Mouse (Mus musculus): Measurements from ENCODE around the gene Gm10190.
"Not testable (repeated sequence)": the region's sequence is repeated elsewhere in the genome, so short reads cannot be mapped to it uniquely, and the experiment has no call there.

Gene Gm10190

GRCm38 (mm10) chr17:80372989-80373725 lies at the start of gene Gm10190:
Gene Gm10190, minus strand, starts transcription at chr17:80373541.
- peak; percentile 87 to 88 for DNase-seq

GRCm38 (mm10) chr17:80420998-80421397 lies 47.7 kb upstream of the Gm10190 start:
- no peak for DNase-seq

GRCm38 (mm10) chr17:80418572-80419210 lies 45.4 kb upstream of the Gm10190 start:
- DNase-seq: no peak

- DNase-seq: no peak
Observed at GRCm38 (mm10) chr17:80411182-80411581, 37.8 kb upstream of the Gm10190 start.

- no peak for DNase-seq
Observed at GRCm38 (mm10) chr17:80398243-80398642, 24.9 kb upstream of the Gm10190 start.

- peak in 1 of 2 experiments; percentile 14 for DNase-seq
Observed at GRCm38 (mm10) chr17:80391423-80392403, 18.4 kb upstream of the Gm10190 start.

- DNase-seq: no peak
Observed at GRCm38 (mm10) chr17:80390024-80390423, 16.7 kb upstream of the Gm10190 start.

GRCm38 (mm10) chr17:80385671-80386070 lies 12.3 kb upstream of the Gm10190 start:
- no peak for DNase-seq

- not testable (repeated sequence) for DNase-seq
Observed at GRCm38 (mm10) chr17:80378386-80378785, 5.0 kb upstream of the Gm10190 start.

GRCm38 (mm10) chr17:80373726-80374096 lies 370 bp upstream of the Gm10190 start:
- DNase-seq: no peak

- DNase-seq: no peak
Observed at GRCm38 (mm10) chr17:80368606-80369005, 4.7 kb downstream of the Gm10190 start.

GRCm38 (mm10) chr17:80367276-80367675 lies 6.1 kb downstream of the Gm10190 start:
- DNase-seq: no peak

- DNase-seq: no peak
Observed at GRCm38 (mm10) chr17:80360245-80360644, 13.1 kb downstream of the Gm10190 start.

GRCm38 (mm10) chr17:80347234-80347633 lies 26.1 kb downstream of the Gm10190 start:
- DNase-seq: no peak

GRCm38 (mm10) chr17:80346591-80347125 lies 26.7 kb downstream of the Gm10190 start:
- no peak for DNase-seq

- no peak for DNase-seq
Observed at GRCm38 (mm10) chr17:80345277-80345676, 28.1 kb downstream of the Gm10190 start.

GRCm38 (mm10) chr17:80332386-80332785 lies 41.0 kb downstream of the Gm10190 start:
- DNase-seq: no peak

GRCm38 (mm10) chr17:80326431-80326830 lies 46.9 kb downstream of the Gm10190 start:
- no peak for DNase-seq

GRCm38 (mm10) chr17:80325456-80325855 lies 47.9 kb downstream of the Gm10190 start:
- DNase-seq: no peak

GRCm38 (mm10) chr17:80324521-80324920 lies 48.8 kb downstream of the Gm10190 start:
- no peak for DNase-seq

- no peak for DNase-seq
Observed at GRCm38 (mm10) chr17:80323658-80324057, 49.7 kb downstream of the Gm10190 start.

All from cerebellum, adult 18-20 months (tissue).